Mouse (Mus musculus): ENCODE data around the gene Sgms2. TPM values are rescaled to one million over a fixed set of nuclear protein-coding genes. Genes with fewer than 3 reads are reported as not detected.

The Sgms2 gene
- polyA plus RNA-seq, 1 experiment from 2014 or later = 39.1 TPM

DNA sequence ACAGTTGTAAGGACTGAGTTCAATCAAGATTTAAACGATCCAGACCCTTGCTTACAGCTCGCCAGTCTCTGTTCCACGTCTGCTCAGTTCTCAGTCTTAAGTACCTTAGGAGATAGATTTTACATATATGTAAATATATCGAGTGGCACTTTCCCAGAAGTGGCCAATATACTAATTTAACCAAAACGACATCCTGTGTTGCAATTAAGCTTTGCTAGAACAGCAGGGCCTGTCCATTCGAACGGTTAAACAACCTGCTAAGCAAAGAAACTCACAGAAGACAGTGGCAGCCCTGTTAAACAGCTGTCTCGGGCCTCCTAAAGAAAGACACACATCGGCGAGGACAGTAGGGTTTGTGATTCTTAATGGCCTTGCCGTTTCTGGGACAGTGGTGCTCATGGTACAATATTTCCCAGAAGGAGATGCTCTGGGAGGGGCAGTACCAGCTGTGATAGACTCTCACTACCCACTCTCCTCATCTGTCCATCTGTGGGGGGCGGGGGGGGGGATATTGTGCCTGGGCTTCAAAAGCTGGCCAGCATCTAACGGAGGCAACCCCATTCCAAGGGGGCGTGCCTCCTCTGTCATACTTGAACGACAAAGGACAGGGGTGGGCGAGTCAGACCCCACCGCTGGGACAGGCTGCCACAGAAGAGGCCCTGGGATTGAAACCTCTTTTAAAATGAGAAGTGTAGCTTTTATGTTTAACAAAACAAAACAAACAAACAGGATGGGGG lies 9.1 kb downstream of the Sgms2 start:
- 63% methylated on average over 17 of the region's 17 CpGs for WGBS
- ATAC-seq = no peak

DNA sequence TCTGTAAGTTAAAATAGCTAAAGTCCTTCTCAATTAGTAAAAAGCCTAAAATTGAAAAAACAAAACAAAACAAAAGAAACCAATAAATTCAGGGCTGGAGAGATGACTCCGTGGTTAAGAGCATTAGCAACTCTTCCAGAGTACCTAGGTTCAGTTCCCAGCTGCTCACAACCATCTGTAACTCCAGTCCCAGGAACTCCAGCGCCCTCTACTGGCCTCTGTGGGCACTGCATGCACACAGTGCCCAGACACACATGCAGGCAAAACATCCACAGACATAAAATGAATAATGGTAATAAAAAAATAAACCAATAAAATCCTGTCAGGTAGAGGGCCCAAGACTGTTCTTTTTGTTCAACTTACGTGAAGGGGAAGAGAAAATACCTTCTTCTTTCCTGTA lies 10.6 kb downstream of the Sgms2 start:
- Histone ChIP-seq H3K4me2 (replicated peaks; ENCODE audit: low read depth) (no peak overlapping the region), H3K4me1 (replicated peaks; ENCODE audit: control insufficient read depth, insufficient read depth, low read length) (no peaks in the 10 kb centered on the region), H3K27ac (ENCODE audit: low read depth, low read length) (no peak overlapping the region), H3K4me3 (ENCODE audit: low read depth, low read length) (no peak overlapping the region), H3K36me3 (ENCODE audit: control insufficient read depth, insufficient read depth) (no peaks in the 10 kb centered on the region), H3K9me3 (ENCODE audit: control insufficient read depth) (no peaks in the 10 kb centered on the region), H3K27me3 (replicated peaks; ENCODE audit: control insufficient read depth, insufficient read depth, low read length) (no peaks in the 10 kb centered on the region), H3K9ac (ENCODE audit: low read depth, low read length) (no peak overlapping the region)
- 49% methylated on average over 3 of the region's 3 CpGs for WGBS
- TF ChIP-seq CTCF (IDR thresholded peaks at IDR 0.05; ENCODE audit: low read depth) = peak; percentile 69
- no peak for ATAC-seq

More for the DNA sequence above, 9.1 kb downstream of the Sgms2 start:
- Histone ChIP-seq H3K27ac (ENCODE audit: low read depth, low read length) (0 out of 2 replicates have a peak overlapping the region, but pooled peaks have one; percentile 5), H3K9ac (ENCODE audit: low read depth, low read length) (no peak overlapping the region), H3K36me3 (ENCODE audit: control insufficient read depth, insufficient read depth) (no peaks in the 10 kb centered on the region), H3K4me1 (replicated peaks; ENCODE audit: control insufficient read depth, insufficient read depth, low read length) (no peaks in the 10 kb centered on the region), H3K27me3 (replicated peaks; ENCODE audit: control insufficient read depth, insufficient read depth, low read length) (no peaks in the 10 kb centered on the region), H3K9me3 (ENCODE audit: control insufficient read depth) (no peaks in the 10 kb centered on the region), H3K4me3 (ENCODE audit: low read depth, low read length) (no peak overlapping the region), H3K4me2 (replicated peaks; ENCODE audit: low read depth) (no peak overlapping the region)
- no peak for TF ChIP-seq CTCF (IDR thresholded peaks at IDR 0.05; ENCODE audit: low read depth)

DNA sequence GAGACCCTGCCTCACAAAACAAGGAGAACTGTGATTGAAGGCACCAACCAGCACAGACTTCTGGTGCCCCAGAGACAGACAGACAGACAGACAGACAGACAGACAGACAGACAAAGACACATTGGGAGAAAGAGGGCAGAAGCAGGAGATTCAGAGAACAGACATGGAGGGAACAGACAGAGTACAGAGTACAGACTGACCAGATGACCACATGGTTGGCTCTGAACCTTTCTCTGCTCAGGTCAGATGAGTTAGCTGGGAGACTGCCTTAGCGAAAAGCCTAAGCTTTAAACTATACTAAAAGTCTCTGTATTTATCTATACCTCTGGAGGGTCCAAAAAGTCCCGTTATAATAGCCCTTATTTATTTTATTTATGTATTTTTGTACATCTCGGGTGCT lies 11.8 kb downstream of the Sgms2 start:
- ATAC-seq = no peak
- H3K27ac ChIP-seq (ENCODE audit: low read depth, low read length) = no peak overlapping the region
- H3K9ac ChIP-seq (ENCODE audit: low read depth, low read length) = no peak overlapping the region
- TF ChIP-seq CTCF (IDR thresholded peaks at IDR 0.05; ENCODE audit: low read depth) = no peak
- H3K4me3 ChIP-seq (ENCODE audit: low read depth, low read length) = no peak overlapping the region
- 89% methylated on average over 3 of the region's 3 CpGs for WGBS
- no peak overlapping the region for H3K4me2 ChIP-seq (replicated peaks; ENCODE audit: low read depth)
- H3K27me3 ChIP-seq (replicated peaks; ENCODE audit: control insufficient read depth, insufficient read depth, low read length) = no peaks in the 10 kb centered on the region
- H3K36me3 ChIP-seq (ENCODE audit: control insufficient read depth, insufficient read depth) = no peaks in the 10 kb centered on the region
- no peaks in the 10 kb centered on the region for H3K9me3 ChIP-seq (ENCODE audit: control insufficient read depth)
- H3K4me1 ChIP-seq (replicated peaks; ENCODE audit: control insufficient read depth, insufficient read depth, low read length) = no peaks in the 10 kb centered on the region

DNA sequence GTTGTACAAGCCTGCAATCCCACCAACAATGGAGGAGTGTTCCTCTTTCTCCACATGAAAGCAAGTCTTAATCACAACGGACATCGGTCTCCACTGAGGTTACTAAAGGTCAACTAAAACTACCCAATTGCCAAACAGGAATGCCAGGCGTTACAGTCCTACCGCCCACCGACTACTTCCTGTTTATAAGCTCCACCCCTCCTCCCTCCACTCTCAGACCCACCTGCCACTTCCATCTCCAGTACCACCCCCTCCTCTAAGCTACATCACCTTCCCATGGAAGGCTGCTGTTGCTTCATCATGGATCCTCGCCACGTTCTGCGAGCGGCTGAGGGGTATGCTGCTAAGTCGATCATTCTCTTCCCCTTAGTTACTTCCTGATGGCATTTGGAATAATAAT lies 15.2 kb downstream of the Sgms2 start:
- Histone ChIP-seq H3K27me3 (replicated peaks; ENCODE audit: control insufficient read depth, insufficient read depth, low read length) (no peaks in the 10 kb centered on the region), H3K4me3 (ENCODE audit: low read depth, low read length) (no peak overlapping the region), H3K9me3 (ENCODE audit: control insufficient read depth) (no peaks in the 10 kb centered on the region), H3K9ac (ENCODE audit: low read depth, low read length) (no peak overlapping the region), H3K36me3 (ENCODE audit: control insufficient read depth, insufficient read depth) (no peaks in the 10 kb centered on the region), H3K4me2 (replicated peaks; ENCODE audit: low read depth) (no peak overlapping the region), H3K27ac (ENCODE audit: low read depth, low read length) (no peak overlapping the region), H3K4me1 (replicated peaks; ENCODE audit: control insufficient read depth, insufficient read depth, low read length) (no peaks in the 10 kb centered on the region)
- no peak for ATAC-seq
- WGBS = 92% methylated on average over 10 of the region's 10 CpGs
- no peak for TF ChIP-seq CTCF (IDR thresholded peaks at IDR 0.05; ENCODE audit: low read depth)

DNA sequence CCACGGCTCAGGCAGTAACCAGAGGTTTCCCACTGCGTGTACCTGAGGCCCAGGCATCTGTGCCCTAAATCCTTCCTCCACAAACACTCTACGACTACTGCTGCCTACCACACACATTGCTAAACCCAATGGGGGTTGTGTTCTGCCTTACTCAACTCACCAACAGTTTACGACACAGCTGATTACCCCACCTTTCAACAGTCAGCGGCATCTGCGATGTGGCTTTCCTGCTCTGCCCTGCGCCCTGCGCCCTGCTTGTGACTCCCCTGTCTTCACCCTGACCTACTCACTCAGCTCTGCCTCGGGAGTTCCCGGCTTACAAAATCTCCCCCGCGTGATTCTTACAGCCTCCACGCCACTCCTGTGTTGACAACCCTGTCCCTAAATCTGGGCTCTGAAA lies 16.7 kb downstream of the Sgms2 start:
- ATAC-seq = 0 out of 2 replicates have a peak, but pooled peaks have one; percentile 42
- H3K27me3 ChIP-seq (replicated peaks; ENCODE audit: control insufficient read depth, insufficient read depth, low read length) = no peaks in the 10 kb centered on the region
- WGBS = 48% methylated on average over 13 of the region's 13 CpGs
- 0 out of 2 replicates have a peak overlapping the region, but pooled peaks have one; percentile 15 for H3K27ac ChIP-seq (ENCODE audit: low read depth, low read length)
- H3K9ac ChIP-seq (ENCODE audit: low read depth, low read length) = no peak overlapping the region
- no peaks in the 10 kb centered on the region for H3K36me3 ChIP-seq (ENCODE audit: control insufficient read depth, insufficient read depth)
- no peaks in the 10 kb centered on the region for H3K4me1 ChIP-seq (replicated peaks; ENCODE audit: control insufficient read depth, insufficient read depth, low read length)
- no peak overlapping the region for H3K4me2 ChIP-seq (replicated peaks; ENCODE audit: low read depth)
- no peak overlapping the region for H3K4me3 ChIP-seq (ENCODE audit: low read depth, low read length)
- no peaks in the 10 kb centered on the region for H3K9me3 ChIP-seq (ENCODE audit: control insufficient read depth)
- TF ChIP-seq CTCF (IDR thresholded peaks at IDR 0.05; ENCODE audit: low read depth) = no peak

DNA sequence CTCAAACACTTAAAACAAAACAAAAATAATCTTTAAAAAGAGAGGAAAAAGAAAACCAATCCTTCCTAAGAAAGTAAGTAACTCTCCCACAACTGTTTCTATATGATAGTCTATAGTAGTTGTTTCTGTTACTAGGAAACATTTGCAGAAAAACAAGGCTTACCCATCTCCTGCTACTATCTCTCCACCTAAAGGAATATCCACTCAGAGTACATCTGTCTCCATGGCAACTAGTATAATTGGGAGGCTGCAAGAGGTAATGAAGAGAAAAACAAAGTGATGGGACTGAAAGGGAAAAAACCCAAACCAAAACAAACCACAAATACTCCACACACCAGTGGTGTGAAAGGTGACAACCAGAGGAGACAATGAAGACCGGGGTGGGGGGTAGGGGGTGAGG lies 17.7 kb downstream of the Sgms2 start:
- Histone ChIP-seq H3K9ac (ENCODE audit: low read depth, low read length) (no peak overlapping the region), H3K4me1 (replicated peaks; ENCODE audit: control insufficient read depth, insufficient read depth, low read length) (no peaks in the 10 kb centered on the region), H3K4me2 (replicated peaks; ENCODE audit: low read depth) (no peak overlapping the region), H3K27ac (ENCODE audit: low read depth, low read length) (no peak overlapping the region), H3K36me3 (ENCODE audit: control insufficient read depth, insufficient read depth) (no peaks in the 10 kb centered on the region), H3K4me3 (ENCODE audit: low read depth, low read length) (no peak overlapping the region), H3K27me3 (replicated peaks; ENCODE audit: control insufficient read depth, insufficient read depth, low read length) (no peaks in the 10 kb centered on the region), H3K9me3 (ENCODE audit: control insufficient read depth) (no peaks in the 10 kb centered on the region)
- 45% methylated on average over 1 of the region's 1 CpGs for WGBS
- no peak for TF ChIP-seq CTCF (IDR thresholded peaks at IDR 0.05; ENCODE audit: low read depth)
- no peak for ATAC-seq

All from intestine, postnatal 0 days (tissue).